Mouse (Mus musculus) ES-Bruce4 (cell line): ENCODE data around the gene AC161166.1.

Experiments used
- CTCF ChIP-seq: IDR thresholded peaks from one replicate; pipeline ENCODE4 v1.8.1; 2011; ENCODE audit warnings: low read depth, low read length
- EP300 ChIP-seq: IDR thresholded peaks from 2 replicates; pipeline ENCODE4 v1.6.1; 2011; ENCODE audit warnings: low read depth, low read length; ENCODE audit not compliant: insufficient read depth
- POLR2A ChIP-seq: IDR thresholded peaks from one replicate; pipeline ENCODE4 v1.8.1; 2011; ENCODE audit warnings: low read length; ENCODE audit not compliant: insufficient read depth

GRCm38 (mm10) chr7:24538701-24539100, 26.4 kb upstream of the AC161166.1 start:
- TF ChIP-seq EP300 (no peak), CTCF (no peak), POLR2A (no peak)
